Mouse (Mus musculus) kidney, embryonic 16.5 days (tissue): ENCODE results near the gene Evi5l. TPM values are rescaled to one million over a fixed set of nuclear protein-coding genes. Genes with fewer than 3 reads are reported as not detected.

Experiments used
- ATAC-seq: fragments of 200-750 bp; cut with Nextera tagmentation; 2 replicates; pipeline ENCODE4 v1.8.0; 2017; ENCODE audit warnings: moderate TSS enrichment; ENCODE audit not compliant: low FRiP score, low TSS enrichment
- H3K27ac ChIP-seq: fragments of 300-500 bp; sonication (generic); 2 replicates; pipeline ENCODE4 v1.5.1; 2014; ENCODE audit warnings: low read length
- H3K27me3 ChIP-seq: fragments of 300-500 bp; sonication (generic); 2 replicates; pipeline ENCODE4 v1.6.1; 2014; ENCODE audit warnings: low read length, control low read depth, mixed read lengths; ENCODE audit not compliant: insufficient read depth
- H3K36me3 ChIP-seq: fragments of 300-500 bp; sonication (generic); 2 replicates; pipeline ENCODE4 v1.6.1; 2014; ENCODE audit warnings: low read length, control low read depth, mixed read lengths; ENCODE audit not compliant: insufficient read depth
- H3K4me1 ChIP-seq: fragments of 300-500 bp; sonication (generic); 2 replicates; pipeline ENCODE4 v1.6.1; 2014; ENCODE audit warnings: low read length, control low read depth, mixed read lengths; ENCODE audit not compliant: insufficient read depth
- H3K4me2 ChIP-seq: fragments of 300-500 bp; sonication (generic); replicated peaks from 2 replicates; pipeline ENCODE4 v1.6.1; 2014; ENCODE audit warnings: low read depth, low read length
- H3K4me3 ChIP-seq: fragments of 300-500 bp; sonication (generic); 2 replicates; pipeline ENCODE4 v1.5.1; 2014; ENCODE audit warnings: mild to moderate bottlenecking, low read length
- H3K9ac ChIP-seq: fragments of 300-500 bp; sonication (generic); replicated peaks from 2 replicates; pipeline ENCODE4 v1.6.1; 2014; ENCODE audit warnings: low read length
- H3K9me3 ChIP-seq: fragments of 300-500 bp; sonication (generic); 2 replicates; pipeline ENCODE4 v1.6.1; 2016; ENCODE audit warnings: low read length, control low read depth
- WGBS: fragments of 180-500 bp; shearing (Covaris S2); extraction: QIAGEN DNeasy Blood & Tissue Kit; methylation state at CpG from one replicate; pipeline ENCODE4 v1.1.7; 2014; 5-methylcytosine and 5-hydroxymethylcytosine counted together
- polyA plus RNA-seq: library from polyadenylated mRNA; unstranded; fragments of >200 nt; fragmentation: Nextera tagmentation; extraction: Ambion mirVana; gene quantifications from 2 replicates; pipeline ENCODE4 v1.2.1, GENCODE M21; 2015

Gene Evi5l
- polyA plus RNA-seq, 1 experiment from 2014 or later: 27.6 TPM

- ATAC-seq: peak; percentile 2; the same call in 1 of the 2 replicates
Measured at GRCm38 (mm10) chr8:4166881-4167525, 636 bp downstream of the Evi5l start.

GRCm38 (mm10) chr8:4167918-4168317 lies 1.6 kb downstream of the Evi5l start:
- no peak overlapping the region for H3K4me2 ChIP-seq
- 97% methylated on average over 1 of the region's 1 CpGs for WGBS
- H3K4me3 ChIP-seq: no peak overlapping the region
- no peak overlapping the region for H3K27ac ChIP-seq
- no peaks in the 10 kb centered on the region for H3K27me3 ChIP-seq
- no peaks in the 10 kb centered on the region for H3K36me3 ChIP-seq
- no peak overlapping the region for H3K9ac ChIP-seq
- ATAC-seq: no peak
- no peaks in the 10 kb centered on the region for H3K9me3 ChIP-seq
- peaks cover 15% of the 10 kb centered on the region; the same call in 1 of the 2 replicates for H3K4me1 ChIP-seq

More at GRCm38 (mm10) chr8:4166881-4167525, 636 bp downstream of the Evi5l start:
- H3K4me1 ChIP-seq: peaks cover 15% of the 10 kb centered on the region; the same call in 1 of the 2 replicates
- WGBS: 4% methylated on average over 10 of the region's 10 CpGs
- H3K9me3 ChIP-seq: no peaks in the 10 kb centered on the region
- H3K9ac ChIP-seq: peak overlapping the region; percentile 83
- 0 out of 2 replicates have a peak overlapping the region, but pooled peaks have one; percentile 8 for H3K27ac ChIP-seq
- H3K27me3 ChIP-seq: no peaks in the 10 kb centered on the region
- no peaks in the 10 kb centered on the region for H3K36me3 ChIP-seq
- peak overlapping the region; percentile 87 for H3K4me3 ChIP-seq
- H3K4me2 ChIP-seq: peak overlapping the region; percentile 86

DNA sequence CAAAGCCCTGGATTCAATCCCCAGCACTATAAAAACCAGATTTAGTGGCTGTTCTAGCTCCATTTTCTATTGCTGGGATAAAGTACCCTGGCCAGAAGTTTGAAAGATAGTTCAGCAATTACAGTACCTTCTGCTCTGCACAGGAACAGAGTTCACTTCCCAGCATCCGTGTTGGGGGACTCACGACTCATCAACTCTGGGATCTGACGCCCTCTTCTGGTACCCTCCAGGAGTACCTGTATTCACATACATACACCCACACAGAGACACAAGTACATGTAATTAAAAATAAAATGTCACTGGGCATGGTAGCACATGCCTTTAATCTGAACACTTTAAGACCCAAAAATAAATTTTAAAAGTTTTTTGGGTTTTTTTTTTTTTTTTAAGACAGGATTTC lies 6.1 kb downstream of the Evi5l start:
- peaks cover 3% of the 10 kb centered on the region; the same call in 1 of the 2 replicates for H3K4me1 ChIP-seq
- H3K36me3 ChIP-seq: no peaks in the 10 kb centered on the region
- 78% methylated on average over 3 of the region's 3 CpGs for WGBS
- no peak overlapping the region for H3K27ac ChIP-seq
- H3K9ac ChIP-seq: no peak overlapping the region
- H3K9me3 ChIP-seq: no peaks in the 10 kb centered on the region
- H3K4me2 ChIP-seq: no peak overlapping the region
- ATAC-seq: no peak
- H3K27me3 ChIP-seq: no peaks in the 10 kb centered on the region
- no peak overlapping the region for H3K4me3 ChIP-seq

DNA sequence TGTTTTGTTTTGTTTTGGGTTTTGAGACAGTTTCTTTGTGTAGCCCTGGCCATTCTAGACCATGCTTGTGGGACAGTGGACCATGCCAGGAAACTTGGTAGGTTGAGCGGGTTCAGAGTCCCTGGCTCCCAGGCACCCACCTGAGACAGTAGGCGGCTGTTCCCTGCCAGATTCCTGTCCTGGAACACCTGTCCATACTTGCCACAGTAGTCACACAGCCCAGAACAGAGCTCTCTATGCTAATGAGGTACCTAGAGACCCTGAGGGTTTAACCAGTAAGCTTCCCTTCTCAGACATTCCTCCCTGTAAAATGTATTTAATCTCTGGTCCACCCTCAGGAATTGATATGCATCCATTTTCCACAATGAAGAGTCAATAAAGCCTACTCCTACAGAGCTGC lies 7.7 kb downstream of the Evi5l start:
- 72% methylated on average over 2 of the region's 2 CpGs for WGBS
- Histone ChIP-seq H3K36me3 (no peaks in the 10 kb centered on the region), H3K4me2 (no peak overlapping the region), H3K27ac (no peak overlapping the region), H3K4me3 (no peak overlapping the region), H3K9ac (no peak overlapping the region), H3K4me1 (no peaks in the 10 kb centered on the region), H3K9me3 (no peaks in the 10 kb centered on the region), H3K27me3 (no peaks in the 10 kb centered on the region)
- no peak for ATAC-seq

- Histone ChIP-seq H3K4me2 (no peak overlapping the region), H3K36me3 (peaks cover 27% of the 10 kb centered on the region), H3K9me3 (no peaks in the 10 kb centered on the region), H3K9ac (no peak overlapping the region), H3K4me1 (no peaks in the 10 kb centered on the region), H3K27ac (no peak overlapping the region), H3K27me3 (no peaks in the 10 kb centered on the region), H3K4me3 (no peak overlapping the region)
- whole genome bisulfite sequencing: 80% methylated on average over 8 of the region's 8 CpGs
- ATAC-seq: no peak
Measured at GRCm38 (mm10) chr8:4183409-4183808, 17.0 kb downstream of the Evi5l start.

DNA sequence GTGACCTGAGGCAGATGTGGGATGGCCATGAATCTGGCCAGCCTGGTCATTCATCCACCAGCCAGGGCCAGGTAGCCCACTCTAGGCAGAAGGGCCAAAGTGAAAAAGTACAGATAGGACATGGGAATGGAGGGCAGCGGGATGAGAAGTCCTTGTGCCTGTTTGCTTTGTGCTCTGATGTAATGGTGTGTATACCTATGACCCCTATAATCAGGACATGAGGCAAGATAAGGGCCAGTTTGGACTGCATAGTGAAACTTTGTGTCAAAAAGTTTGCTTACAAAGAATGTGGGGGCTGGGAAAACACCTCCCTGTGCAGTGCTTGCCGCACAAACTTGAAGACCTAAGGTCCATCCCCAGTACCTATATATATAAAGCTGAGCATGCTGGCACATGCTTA lies 19.8 kb downstream of the Evi5l start:
- Histone ChIP-seq H3K4me3 (no peak overlapping the region), H3K36me3 (peaks cover 28% of the 10 kb centered on the region), H3K9ac (no peak overlapping the region), H3K9me3 (no peaks in the 10 kb centered on the region), H3K4me2 (no peak overlapping the region), H3K4me1 (no peaks in the 10 kb centered on the region), H3K27me3 (no peaks in the 10 kb centered on the region), H3K27ac (no peak overlapping the region)
- no peak for ATAC-seq
- WGBS: 93% methylated on average over 2 of the region's 2 CpGs

DNA sequence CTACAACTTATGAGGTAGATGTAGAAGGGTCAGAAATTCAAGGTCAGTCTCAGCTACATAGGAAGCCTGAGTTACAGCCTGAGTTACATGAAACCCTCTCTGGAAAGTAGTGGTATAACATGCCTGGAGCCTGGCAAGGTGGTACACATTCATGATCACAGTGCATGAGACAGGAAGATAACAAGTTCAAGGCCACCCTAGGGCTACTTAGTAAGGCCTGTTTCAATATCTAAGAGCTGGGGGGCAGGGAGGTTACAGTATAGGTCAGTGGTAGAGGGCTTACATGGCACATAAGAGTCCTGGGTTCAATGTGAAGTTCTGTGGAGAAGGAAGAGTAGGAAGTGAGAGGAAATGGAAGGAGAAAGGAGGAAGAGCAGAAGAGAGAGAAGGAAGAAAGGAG lies 22.2 kb downstream of the Evi5l start:
- H3K36me3 ChIP-seq: peaks cover 33% of the 10 kb centered on the region
- H3K4me2 ChIP-seq: no peak overlapping the region
- H3K9ac ChIP-seq: no peak overlapping the region
- no peaks in the 10 kb centered on the region for H3K27me3 ChIP-seq
- H3K9me3 ChIP-seq: no peaks in the 10 kb centered on the region
- no peak overlapping the region for H3K27ac ChIP-seq
- no peak for ATAC-seq
- no peaks in the 10 kb centered on the region for H3K4me1 ChIP-seq
- H3K4me3 ChIP-seq: no peak overlapping the region

DNA sequence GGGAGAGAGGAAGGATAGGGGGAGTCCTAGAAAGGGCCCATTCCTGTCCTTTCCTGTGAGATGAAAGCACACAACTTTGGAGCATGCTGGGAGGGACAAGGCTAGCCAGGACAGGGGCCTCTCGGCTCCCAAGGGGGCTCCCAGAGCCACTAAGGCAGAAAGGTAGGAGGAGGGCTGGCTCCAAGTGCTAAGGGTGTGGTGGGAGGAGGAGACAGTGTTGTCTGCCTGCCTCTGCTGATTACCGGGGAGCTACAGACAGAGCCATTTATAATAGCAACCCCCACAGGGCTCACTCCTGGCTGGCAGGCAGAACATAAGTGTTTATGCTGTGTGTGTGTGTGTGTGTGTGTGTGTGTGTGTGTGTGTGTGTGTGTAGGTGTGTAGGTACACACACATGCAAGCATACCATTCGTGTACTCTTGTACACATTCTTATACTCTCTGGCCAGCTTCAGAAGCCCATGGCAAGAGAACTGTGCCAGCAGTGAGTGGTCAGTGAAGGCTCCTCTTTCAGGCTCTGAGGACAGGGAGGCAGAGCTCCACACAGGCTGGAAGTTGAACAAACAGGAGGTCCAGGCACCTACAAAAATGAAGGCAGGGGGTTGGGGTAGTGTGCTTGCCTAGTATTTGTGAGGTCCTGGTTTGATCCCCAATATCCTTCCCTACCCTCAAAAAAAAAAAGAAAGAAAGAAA lies 22.8 kb downstream of the Evi5l start:
- no peak for ATAC-seq
- H3K9ac ChIP-seq: no peak overlapping the region
- 29% methylated on average over 3 of the region's 3 CpGs for WGBS

DNA sequence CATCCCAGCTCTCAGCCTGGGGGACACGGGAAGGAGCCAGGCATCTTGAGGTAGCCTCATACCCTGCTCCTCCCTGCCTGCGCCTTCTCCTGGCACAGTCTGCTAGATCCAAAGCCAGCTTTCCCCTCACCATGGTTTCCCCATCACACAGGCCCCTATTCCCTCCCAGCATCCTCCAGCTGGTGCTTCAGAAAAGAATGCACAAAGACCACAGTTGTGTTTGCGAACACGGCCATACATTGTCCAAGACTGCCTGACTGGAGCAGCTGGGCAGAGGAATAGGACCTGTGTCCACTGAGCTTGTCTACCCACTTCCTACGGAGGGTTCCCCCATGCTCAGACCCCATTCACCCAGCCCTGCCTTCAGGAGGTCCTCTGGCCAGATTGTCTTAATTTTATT lies 25.9 kb downstream of the Evi5l start:
- H3K27ac ChIP-seq: no peak overlapping the region
- H3K4me3 ChIP-seq: no peak overlapping the region
- H3K9ac ChIP-seq: no peak overlapping the region
- H3K4me1 ChIP-seq: no peaks in the 10 kb centered on the region
- no peak for ATAC-seq
- no peaks in the 10 kb centered on the region for H3K27me3 ChIP-seq
- H3K9me3 ChIP-seq: no peaks in the 10 kb centered on the region
- no peak overlapping the region for H3K4me2 ChIP-seq
- H3K36me3 ChIP-seq: peaks cover 12% of the 10 kb centered on the region; the same call in 1 of the 2 replicates
- 72% methylated on average over 5 of the region's 5 CpGs for WGBS

More for the DNA sequence above, 22.8 kb downstream of the Evi5l start:
- no peaks in the 10 kb centered on the region for H3K27me3 ChIP-seq
- no peak overlapping the region for H3K4me2 ChIP-seq
- peaks cover 31% of the 10 kb centered on the region for H3K36me3 ChIP-seq
- H3K4me1 ChIP-seq: no peaks in the 10 kb centered on the region
- no peaks in the 10 kb centered on the region for H3K9me3 ChIP-seq
- H3K27ac ChIP-seq: no peak overlapping the region
- no peak overlapping the region for H3K4me3 ChIP-seq
